Mouse (Mus musculus) MEL (cell line): ENCODE results near the gene Pik3r4. TPM values are rescaled to one million over a fixed set of nuclear protein-coding genes. Genes with fewer than 3 reads are reported as not detected.

Experiments used
- DNase-seq: peaks from one replicate; pipeline ENCODE4 v3.0.0; 2011; ENCODE audit warnings: low read depth, low spot score
- H3K27ac ChIP-seq: 2 replicates; pipeline ENCODE4 v1.5.1; 2012; ENCODE audit warnings: low read depth, mild to moderate bottlenecking, control low read depth, low read length, moderate library complexity; ENCODE audit not compliant: control insufficient read depth
- H3K27me3 ChIP-seq, 2 experiments: fragments of 150-350 bp in 1 of 2; sonication (generic) in 1 of 2; 2 replicates each; pipeline ENCODE4 v1.6.1; 2012; ENCODE audit warnings: low read length in 2 of 2, mild to moderate bottlenecking in 2 of 2, improper control_type of control experiment in 1 of 2, moderate library complexity in 1 of 2; ENCODE audit not compliant: insufficient read depth in 2 of 2, control insufficient read depth in 1 of 2
- H3K36me3 ChIP-seq, 2 experiments: 2 replicates each; pipeline ENCODE4 v1.6.1; 2012 to 2014; ENCODE audit warnings: low read length in 2 of 2, improper control_type of control experiment in 1 of 2, inconsistent platforms in 1 of 2, mild to moderate bottlenecking in 1 of 2; ENCODE audit not compliant: insufficient read depth in 2 of 2, control insufficient read depth in 1 of 2
- H3K4me1 ChIP-seq, 2 experiments: fragments of 150-350 bp in 1 of 2; sonication (generic) in 1 of 2; 2 replicates each; pipeline ENCODE4 v1.6.1; 2012; ENCODE audit warnings: low read length in 2 of 2, improper control_type of control experiment in 1 of 2, mild to moderate bottlenecking in 1 of 2; ENCODE audit not compliant: insufficient read depth in 2 of 2, control insufficient read depth in 1 of 2
- H3K4me3 ChIP-seq, 2 experiments: fragments of 150-350 bp in 1 of 2; sonication (generic) in 1 of 2; 2 replicates each; pipeline ENCODE4 v1.5.1; 2012; ENCODE audit warnings: low read depth in 2 of 2, low read length in 2 of 2, mild to moderate bottlenecking in 2 of 2, moderate library complexity in 2 of 2, control low read depth in 1 of 2, improper control_type of control experiment in 1 of 2; ENCODE audit not compliant: control insufficient read depth in 1 of 2, insufficient read depth in 1 of 2
- H3K79me2 ChIP-seq: 2 replicates; pipeline ENCODE4 v1.6.1; 2012; ENCODE audit warnings: mild to moderate bottlenecking, low read length, moderate library complexity; ENCODE audit not compliant: control insufficient read depth, poor library complexity, insufficient read depth
- H3K9ac ChIP-seq: 2 replicates; pipeline ENCODE4 v1.6.1; 2012; ENCODE audit warnings: low read depth, mild to moderate bottlenecking, control low read depth, low read length, moderate library complexity; ENCODE audit not compliant: control insufficient read depth, poor library complexity, severe bottlenecking
- H3K9me3 ChIP-seq: fragments of 150-350 bp; sonication (generic); replicated peaks from 2 replicates; pipeline ENCODE4 v1.6.1; 2012; ENCODE audit warnings: mild to moderate bottlenecking, low read length, improper control_type of control experiment, moderate library complexity; ENCODE audit not compliant: insufficient read depth
- E2F4 ChIP-seq: IDR thresholded peaks from 2 replicates; pipeline ENCODE4 v1.6.1; 2011; ENCODE audit warnings: low read depth, low read length, improper control_type of control experiment, borderline replicate concordance
- EP300 ChIP-seq, 2 experiments: IDR thresholded peaks; 2 replicates each; pipeline ENCODE4 v1.6.1; 2011; ENCODE audit warnings: improper control_type of control experiment in 2 of 2, low read length in 2 of 2, low read depth in 1 of 2, mild to moderate bottlenecking in 1 of 2
- ETS1 ChIP-seq: IDR thresholded peaks from 2 replicates; pipeline ENCODE4 v1.6.1; 2012; ENCODE audit warnings: low read depth, mild to moderate bottlenecking, inconsistent platforms, low read length, improper control_type of control experiment, moderate library complexity
- HCFC1 ChIP-seq: IDR thresholded peaks from 2 replicates; pipeline ENCODE4 v1.6.1; 2012; ENCODE audit warnings: low read depth, mild to moderate bottlenecking, inconsistent platforms, low read length, improper control_type of control experiment, moderate library complexity
- KAT2A ChIP-seq: conservative IDR thresholded peaks from 2 replicates; pipeline ENCODE4 v1.6.1; 2012; ENCODE audit warnings: low read depth, low read length, improper control_type of control experiment, inconsistent platforms
- MAFK ChIP-seq: IDR thresholded peaks from 2 replicates; pipeline ENCODE4 v1.6.1; 2011; ENCODE audit warnings: low read depth, mild to moderate bottlenecking, low read length, improper control_type of control experiment, borderline replicate concordance
- MAX ChIP-seq: IDR thresholded peaks from 2 replicates; pipeline ENCODE4 v1.6.1; 2011; ENCODE audit warnings: low read length, improper control_type of control experiment
- NRF1 ChIP-seq: IDR thresholded peaks from 2 replicates; pipeline ENCODE4 v1.6.1; 2014; ENCODE audit warnings: low read depth, mild to moderate bottlenecking, inconsistent platforms, low read length, improper control_type of control experiment, moderate library complexity; ENCODE audit not compliant: poor library complexity, insufficient read depth, severe bottlenecking
- SIN3A ChIP-seq: IDR thresholded peaks from 2 replicates; pipeline ENCODE4 v1.6.1; 2012; ENCODE audit warnings: low read length, improper control_type of control experiment, inconsistent platforms
- SMC3 ChIP-seq: IDR thresholded peaks from 2 replicates; pipeline ENCODE4 v1.6.1; 2011; ENCODE audit warnings: low read depth, low read length, improper control_type of control experiment
- TCF12 ChIP-seq: IDR thresholded peaks from 2 replicates; pipeline ENCODE4 v1.6.1; 2014; ENCODE audit warnings: low read depth, mild to moderate bottlenecking, inconsistent platforms, low read length, improper control_type of control experiment, moderate library complexity
- ZC3H11A ChIP-seq: IDR thresholded peaks from 2 replicates; pipeline ENCODE4 v1.6.1; 2012; ENCODE audit warnings: low read depth, mild to moderate bottlenecking, inconsistent platforms, low read length, improper control_type of control experiment
- ZMIZ1 ChIP-seq: IDR thresholded peaks from 2 replicates; pipeline ENCODE4 v1.6.1; 2012; ENCODE audit warnings: low read depth, mild to moderate bottlenecking, inconsistent platforms, low read length, improper control_type of control experiment, moderate library complexity
- polyA plus RNA-seq, 2 experiments: library from polyadenylated mRNA; stranded (reverse) in 1 of 2; unstranded in 1 of 2; fragments of >175 nt in 1 of 2; fragments of >200 nt in 1 of 2; gene quantifications; 2 replicates each; pipeline versions ENCODE4 v1.2.1 to v1.2.4; 2012; ENCODE audit warnings: low replicate concordance in 2 of 2, low read depth in 1 of 2; ENCODE audit not compliant: insufficient read length in 2 of 2, insufficient read depth in 1 of 2, missing spikeins in 1 of 2
- total RNA-seq: library from RNA; depleted of rRNA; stranded (reverse); fragments of 300-350 nt; gene quantifications from 2 replicates; pipeline ENCODE4 v1.2.3, GENCODE M21; 2012; rRNA removed

The Pik3r4 gene
- total and polyA plus RNA-seq, 3 experiments: 6.6 to 139 (median 22.9) TPM

GRCm38 (mm10) chr9:105734651-105735050, 91.9 kb downstream of the Pik3r4 start:
- TF ChIP-seq SIN3A (no peak), ZC3H11A (no peak), NRF1 (no peak)
- H3K27ac ChIP-seq: no peak overlapping the region
- no peaks in the 10 kb centered on the region for H3K4me1 ChIP-seq
- no peaks in the 10 kb centered on the region for H3K36me3 ChIP-seq
- no peak overlapping the region for H3K4me3 ChIP-seq
- no peaks in the 10 kb centered on the region for H3K27me3 ChIP-seq
- no peaks in the 10 kb centered on the region for H3K79me2 ChIP-seq
- no peak for DNase-seq
- H3K9me3 ChIP-seq: no peaks in the 10 kb centered on the region
- no peak overlapping the region for H3K9ac ChIP-seq

DNA sequence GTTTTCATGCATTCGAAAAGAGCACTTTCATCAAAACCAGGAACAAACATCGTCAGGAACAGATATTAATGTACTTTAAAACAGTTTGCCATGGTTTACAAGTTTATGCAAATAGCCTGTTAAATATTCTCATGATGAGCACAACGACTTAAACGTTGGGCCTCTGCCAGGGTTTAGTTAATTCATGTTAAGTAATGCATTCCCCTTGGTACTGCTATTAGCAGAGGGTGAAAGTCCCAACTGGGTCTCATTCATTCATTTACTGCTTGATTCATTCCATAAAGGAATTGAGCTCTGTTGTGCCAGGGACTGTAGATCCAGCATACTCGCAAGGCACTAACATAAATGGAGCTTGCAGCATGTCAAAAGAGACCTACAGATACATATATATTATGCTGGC, 92.4 kb downstream of the Pik3r4 start:
- DNase-seq: no peak
- Histone ChIP-seq H3K9me3 (no peaks in the 10 kb centered on the region), H3K4me3 (no peak overlapping the region), H3K9ac (no peak overlapping the region), H3K4me1 (no peaks in the 10 kb centered on the region)
- no peak for TF ChIP-seq TCF12
- no peak for TF ChIP-seq ETS1
- no peak for TF ChIP-seq KAT2A
- TF ChIP-seq SMC3: no peak
- no peak for TF ChIP-seq MAFK
- TF ChIP-seq MAX: no peak
- TF ChIP-seq ZMIZ1: no peak
- no peak for TF ChIP-seq HCFC1
- no peak for TF ChIP-seq EP300 (IDR thresholded peaks at IDR 0.05; ENCODE audit: low read depth in 1 of 2, low read length in 2 of 2)
- no peak for TF ChIP-seq E2F4
- TF ChIP-seq, all 39 proteins: peak for 0
- Histone ChIP-seq H3K27me3 (no peaks in the 10 kb centered on the region), H3K79me2 (no peaks in the 10 kb centered on the region), H3K27ac (no peak overlapping the region), H3K36me3 (no peaks in the 10 kb centered on the region)

Other genes starting within 250 kb of the Pik3r4 start
- 7.6 and 11.9 TPM in 2 replicates for gene Aste1, start 247.6 kb upstream of the Pik3r4 start, total RNA-seq
- 10 to 100 TPM in 1 of 2 experiments, not detected in 1; 14.2 TPM for gene Aste1, start 247.6 kb upstream of the Pik3r4 start, polyA plus RNA-seq
- gene Nek11, start 247.5 kb upstream of the Pik3r4 start, total RNA-seq: not detected in 2 replicates
- under 1 TPM in 1 of 2 experiments, not detected in 1; 0.03 TPM for gene Nek11, start 247.5 kb upstream of the Pik3r4 start, polyA plus RNA-seq
- gene Atp2c1, start 115.7 kb upstream of the Pik3r4 start, total RNA-seq: 31.9 and 33.6 TPM in 2 replicates
- gene Atp2c1, start 115.7 kb upstream of the Pik3r4 start, polyA plus RNA-seq: 10 to 100 TPM in 1 of 2 experiments, not detected in 1; 32.7 TPM
- gene Col6a6, start 185.2 kb downstream of the Pik3r4 start, total RNA-seq: not detected in 2 replicates
- gene Col6a6, start 185.2 kb downstream of the Pik3r4 start, polyA plus RNA-seq: not detected